Mouse (Mus musculus) left cerebral cortex, adult 18-20 months (tissue): ENCODE measurements around the gene Agr2. TPM values are rescaled to one million over a fixed set of nuclear protein-coding genes. Genes with fewer than 3 reads are reported as not detected.

Experiments used
- total RNA-seq, 2 experiments: library from RNA; stranded (reverse); gene quantifications; 2 replicates each; pipeline ENCODE4 v1.2.3; 2021

Gene Agr2
- total RNA-seq, 2 experiments from 2014 or later: not detected

Other genes with a start within 250 kb of the Agr2 start
- gene Agr3, start 67.3 kb upstream of the Agr2 start, total RNA-seq: not detected
- 100 to 1,000 TPM; 201 to 208 TPM for gene Tspan13, start 49.6 kb downstream of the Agr2 start, total RNA-seq
- gene Ankmy2, start 164.2 kb downstream of the Agr2 start, total RNA-seq: 10 to 100 TPM; 53.3 to 57.0 TPM
- 10 to 100 TPM; 45.6 to 51.7 TPM for gene Bzw2, start 165.2 kb downstream of the Agr2 start, total RNA-seq